Mouse (Mus musculus) midbrain, postnatal 0 days (tissue): ENCODE data around the gene Grb7. TPM values are rescaled to one million over a fixed set of nuclear protein-coding genes. Genes with fewer than 3 reads are reported as not detected.

Experiments
- ATAC-seq: fragments of 200-750 bp; cut with Nextera tagmentation; 2 replicates; pipeline ENCODE4 v1.8.0; 2017; ENCODE audit warnings: moderate number of reproducible peaks, mild to moderate bottlenecking, moderate TSS enrichment, moderate library complexity; ENCODE audit not compliant: low FRiP score
- DNase-seq: peaks from one replicate; pipeline ENCODE4 v3.0.0-alpha.2; 2015; ENCODE audit warnings: low spot score
- H3K27ac ChIP-seq: fragments of 300-500 bp; sonication (generic); 2 replicates; pipeline ENCODE4 v1.5.1; 2014; ENCODE audit warnings: low read depth, mild to moderate bottlenecking, low read length, mixed read lengths
- H3K27me3 ChIP-seq: fragments of 300-500 bp; sonication (generic); 2 replicates; pipeline ENCODE4 v1.6.1; 2014; ENCODE audit warnings: low read length, control low read depth, mixed read lengths; ENCODE audit not compliant: insufficient read depth
- H3K36me3 ChIP-seq: fragments of 300-500 bp; sonication (generic); 2 replicates; pipeline ENCODE4 v1.6.1; 2014; ENCODE audit warnings: low read length, control low read depth, mixed read lengths; ENCODE audit not compliant: insufficient read depth
- H3K4me1 ChIP-seq: fragments of 300-500 bp; sonication (generic); 2 replicates; pipeline ENCODE4 v1.6.1; 2014; ENCODE audit warnings: mild to moderate bottlenecking, control low read depth, antibody characterized with exemption, low read length, mixed read lengths; ENCODE audit not compliant: insufficient read depth
- H3K4me2 ChIP-seq: fragments of 300-500 bp; sonication (generic); 2 replicates; pipeline ENCODE4 v1.6.1; 2014; ENCODE audit warnings: low read depth, mild to moderate bottlenecking, low read length, mixed read lengths; ENCODE audit not compliant: poor library complexity, severe bottlenecking
- H3K4me3 ChIP-seq: fragments of 300-500 bp; sonication (generic); 2 replicates; pipeline ENCODE4 v1.5.1; 2014; ENCODE audit warnings: low read depth, mild to moderate bottlenecking, low read length, moderate library complexity
- H3K9ac ChIP-seq: fragments of 300-500 bp; sonication (generic); replicated peaks from 2 replicates; pipeline ENCODE4 v1.6.1; 2014; ENCODE audit warnings: mild to moderate bottlenecking, low read length, moderate library complexity, mixed read lengths; ENCODE audit not compliant: poor library complexity, severe bottlenecking
- H3K9me3 ChIP-seq: fragments of 300-500 bp; sonication (generic); 2 replicates; pipeline ENCODE4 v1.6.1; 2016; ENCODE audit warnings: low read length, control low read depth
- CTCF ChIP-seq: IDR thresholded peaks from 2 replicates; pipeline ENCODE4 v1.5.1; 2016; ENCODE audit warnings: antibody characterized with exemption, mild to moderate bottlenecking
- WGBS: fragments of 180-500 bp; shearing (Covaris S2); extraction: QIAGEN DNeasy Blood & Tissue Kit; methylation state at CpG from one replicate; pipeline ENCODE4 v1.1.7; 2014; 5-methylcytosine and 5-hydroxymethylcytosine counted together
- polyA plus RNA-seq: library from polyadenylated mRNA; unstranded; fragments of >200 nt; fragmentation: Nextera tagmentation; extraction: Ambion mirVana; gene quantifications from 2 replicates; pipeline ENCODE4 v1.2.1, GENCODE M21; 2015
- total RNA-seq: library from RNA; depleted of rRNA; stranded (reverse); fragments of >200 nt; gene quantifications from 2 replicates; pipeline ENCODE4 v1.2.3, GENCODE M21; 2014; rRNA removed

Grb7 gene
- total RNA-seq (0.71 and 0.82 TPM in 2 replicates), polyA plus RNA-seq (1.00 and 1.3 TPM in 2 replicates)

GRCm38 (mm10) chr11:98446213-98446561, at the start of gene Grb7:
TSS of gene Grb7 (plus strand) at chr11:98446394.
- H3K4me1 ChIP-seq, result no peaks in the 10 kb centered on the region
- no peaks in the 10 kb centered on the region for H3K36me3 ChIP-seq
- DNase-seq (no peak), ATAC-seq (no peak)
- peaks cover 7% of the 10 kb centered on the region; the same call in 1 of the 2 replicates for H3K27me3 ChIP-seq
- no peaks in the 10 kb centered on the region for H3K9me3 ChIP-seq
- peak within 1 kb of the TSS; percentile 1; the same call in 1 of the 2 replicates for H3K4me3 ChIP-seq
- no peak within 1 kb of the TSS for H3K9ac ChIP-seq
- WGBS, result 10% methylated on average over 5 of the region's 5 CpGs
- TF ChIP-seq CTCF, result no peak
- no peak within 1 kb of the TSS for H3K27ac ChIP-seq
- H3K4me2 ChIP-seq, result peak within 1 kb of the TSS; percentile 16

DNA sequence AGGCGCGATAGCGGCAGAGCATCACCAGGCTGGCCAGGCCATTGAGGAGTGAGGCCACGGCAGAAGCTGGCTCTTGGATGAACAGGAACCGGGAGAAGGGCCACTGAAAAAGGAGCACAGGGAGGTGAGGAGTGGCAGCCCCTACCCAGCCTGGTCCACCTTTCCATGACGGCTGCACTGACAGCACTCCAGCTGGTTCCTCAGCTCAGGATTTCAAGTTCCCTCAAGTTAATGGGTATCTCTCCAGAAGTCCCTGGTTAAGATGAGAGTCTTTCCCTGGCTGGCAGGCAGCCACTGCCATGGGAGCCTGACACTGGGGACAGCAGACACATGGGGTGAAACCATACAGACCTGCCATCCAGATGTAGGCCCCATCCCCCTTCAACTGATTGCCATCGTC, 48.2 kb upstream of the Grb7 start:
- H3K27me3 ChIP-seq, result no peaks in the 10 kb centered on the region
- H3K4me1 ChIP-seq, result peaks cover 10% of the 10 kb centered on the region; the same call in 1 of the 2 replicates
- H3K36me3 ChIP-seq, result no peaks in the 10 kb centered on the region
- H3K4me3 ChIP-seq, result no peak overlapping the region
- H3K27ac ChIP-seq, result no peak overlapping the region
- 91% methylated on average over 7 of the region's 7 CpGs for WGBS
- DNase-seq (no peak), ATAC-seq (no peak)
- no peak overlapping the region for H3K9ac ChIP-seq
- H3K9me3 ChIP-seq, result no peaks in the 10 kb centered on the region
- no peak overlapping the region for H3K4me2 ChIP-seq
- no peak for TF ChIP-seq CTCF

GRCm38 (mm10) chr11:98400161-98400726, 46.0 kb upstream of the Grb7 start, which contains the start of gene Pgap3:
TSS of gene Pgap3 (minus strand) at chr11:98400490.
- TF ChIP-seq CTCF, result no peak; the same call in 1 of the 2 replicates
- peak; percentile 92 for ATAC-seq
- no peaks in the 10 kb centered on the region for H3K27me3 ChIP-seq
- H3K36me3 ChIP-seq, result no peaks in the 10 kb centered on the region
- H3K4me3 ChIP-seq, result peak within 1 kb of the TSS; percentile 62
- peak within 1 kb of the TSS; percentile 92 for H3K27ac ChIP-seq
- peaks cover 10% of the 10 kb centered on the region; the same call in 1 of the 2 replicates for H3K4me1 ChIP-seq
- H3K9me3 ChIP-seq, result no peaks in the 10 kb centered on the region
- peak within 1 kb of the TSS; percentile 74 for H3K9ac ChIP-seq
- DNase-seq, result peak; percentile 95
- WGBS, result under 1% methylated on average over 40 of the region's 40 CpGs
- H3K4me2 ChIP-seq, result peak within 1 kb of the TSS; percentile 62

- Histone ChIP-seq H3K27me3 (no peaks in the 10 kb centered on the region), H3K9ac (peak overlapping the region; percentile 74; the same call in 1 of the 2 replicates), H3K36me3 (no peaks in the 10 kb centered on the region), H3K9me3 (no peaks in the 10 kb centered on the region), H3K4me3 (peak overlapping the region; percentile 62), H3K4me1 (peaks cover 10% of the 10 kb centered on the region; the same call in 1 of the 2 replicates), H3K4me2 (peak overlapping the region; percentile 62), H3K27ac (peak overlapping the region; percentile 92)
- DNase-seq, result no peak
- WGBS, result 61% methylated on average over 3 of the region's 3 CpGs
- no peak for TF ChIP-seq CTCF
- ATAC-seq, result no peak
Observed at GRCm38 (mm10) chr11:98400816-98401215, 45.4 kb upstream of the Grb7 start.

DNA sequence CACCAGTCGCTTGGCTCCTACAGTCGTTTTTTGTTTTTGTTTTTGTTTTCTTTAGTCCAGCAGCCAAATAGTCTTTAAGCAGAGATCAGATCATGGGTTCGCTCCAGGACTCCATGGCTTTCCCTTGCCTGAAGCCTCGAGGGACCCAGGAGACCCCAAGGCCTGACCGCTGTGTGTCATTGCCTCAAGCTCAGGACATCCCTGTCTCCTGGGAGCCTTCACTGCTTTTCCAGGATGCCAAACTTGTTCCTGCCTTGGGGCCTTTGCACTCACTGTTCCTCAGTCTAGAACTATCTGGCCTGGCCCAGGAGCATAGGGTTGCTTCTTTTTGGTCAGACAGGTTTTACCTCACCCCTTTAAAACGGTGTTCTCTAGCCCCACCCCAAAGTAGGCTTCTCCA, 39.6 kb upstream of the Grb7 start:
- Histone ChIP-seq H3K27ac (no peak overlapping the region), H3K27me3 (peaks cover 9% of the 10 kb centered on the region), H3K4me1 (no peaks in the 10 kb centered on the region), H3K9ac (no peak overlapping the region), H3K9me3 (no peaks in the 10 kb centered on the region), H3K4me2 (no peak overlapping the region), H3K36me3 (no peaks in the 10 kb centered on the region), H3K4me3 (no peak overlapping the region)
- ATAC-seq (no peak), DNase-seq (no peak)
- 67% methylated on average over 6 of the region's 6 CpGs for WGBS
- no peak for TF ChIP-seq CTCF

- TF ChIP-seq CTCF, result no peak
- peaks cover 6% of the 10 kb centered on the region; the same call in 1 of the 2 replicates for H3K4me1 ChIP-seq
- H3K27me3 ChIP-seq, result peaks cover 24% of the 10 kb centered on the region
- H3K9ac ChIP-seq, result no peak overlapping the region
- no peak overlapping the region for H3K4me3 ChIP-seq
- H3K36me3 ChIP-seq, result no peaks in the 10 kb centered on the region
- no peaks in the 10 kb centered on the region for H3K9me3 ChIP-seq
- no peak overlapping the region for H3K27ac ChIP-seq
- DNase-seq (no peak), ATAC-seq (no peak)
- 47% methylated on average over 8 of the region's 8 CpGs for WGBS
- no peak overlapping the region for H3K4me2 ChIP-seq
Observed at GRCm38 (mm10) chr11:98408872-98409271, 37.3 kb upstream of the Grb7 start.
